17 mouse cellular contexts compared by ENCODE assay signal in genomic region chr16:77252349-77252748, GRCm38 (mm10).
DNase-seq lines count a peak whose midpoint lies in the region; ATAC-seq and TF ChIP-seq lines count a peak whose summit lies in the region.
"Had no signal": no experiment of that assay in that cellular context is flagged by ENCODE, and none has a peak within 500 bp of the region (broad histone marks: within the 10 kb centered on the region; RNA-seq: fewer than 3 reads in every experiment).

No protein-coding gene starts in this region.

- H3K9me3 ChIP-seq in heart, postnatal 0 days (replicated peaks; ENCODE audit: control insufficient read depth, low read length), result no peaks in the 10 kb centered on the region
- H3K9me3 ChIP-seq: embryonic facial prominence, embryonic 15.5 days; heart, embryonic 13.5 days; hindbrain, embryonic 15.5 days; megakaryocyte, embryonic 14.5 days had no signal

- H3K27me3 ChIP-seq in heart, postnatal 0 days (ENCODE audit: control insufficient read depth, insufficient read depth, low read length), result no peaks in the 10 kb centered on the region
- H3K27me3 ChIP-seq: embryonic facial prominence, embryonic 15.5 days; heart, embryonic 13.5 days; hindbrain, embryonic 15.5 days; megakaryocyte, embryonic 14.5 days had no signal

- 34% methylated on average over 3 of the region's 3 CpGs for WGBS in heart, postnatal 0 days
- WGBS in lung, adult 2 months, result 21% methylated on average over 3 of the region's 3 CpGs

- TF ChIP-seq CTCF in heart, postnatal 0 days (IDR thresholded peaks at IDR 0.05; ENCODE audit: low read depth), result peak; percentile 48
- TF ChIP-seq CTCF in lung, adult 2 months (IDR thresholded peaks at IDR 0.05; ENCODE audit: insufficient read depth, low read length), result peak; percentile 22; the same call in 1 of the 2 replicates

- H3K9ac ChIP-seq in heart, postnatal 0 days (replicated peaks; ENCODE audit: low read depth, low read length), result no peak overlapping the region
- H3K9ac ChIP-seq: embryonic facial prominence, embryonic 15.5 days; heart, embryonic 13.5 days; hindbrain, embryonic 15.5 days had no signal

- H3K4me1 ChIP-seq in heart, postnatal 0 days (ENCODE audit: control insufficient read depth, insufficient read depth), result no peaks in the 10 kb centered on the region
- H3K4me1 ChIP-seq in lung, adult 2 months (ENCODE audit: control insufficient read depth, insufficient read depth, low read length), result no peaks in the 10 kb centered on the region
- H3K4me1 ChIP-seq: embryonic facial prominence, embryonic 15.5 days; heart, embryonic 13.5 days; hindbrain, embryonic 15.5 days; megakaryocyte, embryonic 14.5 days had no signal

- no peak for TF ChIP-seq EP300 in heart, postnatal 0 days (IDR thresholded peaks at IDR 0.05; ENCODE audit: low read depth)

- H3K27ac ChIP-seq in heart, postnatal 0 days (ENCODE audit: low read depth), result no peak overlapping the region
- H3K27ac ChIP-seq: embryonic facial prominence, embryonic 15.5 days; heart, embryonic 13.5 days; hindbrain, embryonic 15.5 days had no signal

- no peaks in the 10 kb centered on the region for H3K36me3 ChIP-seq in heart, postnatal 0 days (replicated peaks; ENCODE audit: control insufficient read depth, insufficient read depth, low read length)
- H3K36me3 ChIP-seq: embryonic facial prominence, embryonic 15.5 days; heart, embryonic 13.5 days; hindbrain, embryonic 15.5 days had no signal

- no peak overlapping the region for H3K4me3 ChIP-seq in heart, postnatal 0 days (ENCODE audit: low read depth, low read length)
- H3K4me3 ChIP-seq in lung, adult 2 months (replicated peaks; ENCODE audit: extremely low read depth, low read depth, low read length), result no peak overlapping the region
- H3K4me3 ChIP-seq: embryonic facial prominence, embryonic 15.5 days; heart, embryonic 13.5 days; hindbrain, embryonic 15.5 days; megakaryocyte, embryonic 14.5 days had no signal

- DNase-seq in cerebellum, adult 9-10 months, result peak; percentile 65
- DNase-seq in cerebellum, postnatal 36 days, result no peak
- DNase-seq in heart, postnatal 0 days (ENCODE audit: low spot score), result peak; percentile 63
- no peak for DNase-seq in heart, adult 11 months
- no peak for DNase-seq in lung, adult 2 months
- DNase-seq in lung, postnatal 10 days, result no peak
- DNase-seq in spleen, postnatal 10 days (ENCODE audit: low spot score in 2 of 2), result no peak
- DNase-seq: adrenal gland, postnatal 14 days; cerebellum, adult 11-12 months; kidney, postnatal 25 days; thymus, adult 2 months had no signal

- ATAC-seq in heart, postnatal 0 days (ENCODE audit: insufficient read depth, low read depth), result no peak
- ATAC-seq in megakaryocyte progenitor cell, adult 5-6 weeks (replicated peaks; ENCODE audit: poor library complexity), result peak; percentile 69; the same call in 1 of the 2 replicates

- no peak for TF ChIP-seq POLR2A in lung, adult 2 months (IDR thresholded peaks at IDR 0.05; ENCODE audit: borderline replicate concordance, extremely low read depth, low read depth, low read length)

- no peak overlapping the region for H3K4me2 ChIP-seq in heart, postnatal 0 days (ENCODE audit: low read depth, low read length)
- H3K4me2 ChIP-seq: embryonic facial prominence, embryonic 15.5 days; heart, embryonic 13.5 days; hindbrain, embryonic 15.5 days; liver, embryonic 11.5 days had no signal

Comparison
In these comparisons a context has a peak if more than half of its experiments do, and no peak if none do; other contexts are left out.
1. DNase-seq: peak in cerebellum, adult 9-10 months (single experiment) and heart, postnatal 0 days (single experiment); none in cerebellum, postnatal 36 days (0 of 2), heart, adult 11 months (single experiment), lung, adult 2 months (single experiment), lung, postnatal 10 days (single experiment) and spleen, postnatal 10 days (0 of 2).